Mouse (Mus musculus): Measurements from ENCODE around the gene Slc13a3.

DNA sequence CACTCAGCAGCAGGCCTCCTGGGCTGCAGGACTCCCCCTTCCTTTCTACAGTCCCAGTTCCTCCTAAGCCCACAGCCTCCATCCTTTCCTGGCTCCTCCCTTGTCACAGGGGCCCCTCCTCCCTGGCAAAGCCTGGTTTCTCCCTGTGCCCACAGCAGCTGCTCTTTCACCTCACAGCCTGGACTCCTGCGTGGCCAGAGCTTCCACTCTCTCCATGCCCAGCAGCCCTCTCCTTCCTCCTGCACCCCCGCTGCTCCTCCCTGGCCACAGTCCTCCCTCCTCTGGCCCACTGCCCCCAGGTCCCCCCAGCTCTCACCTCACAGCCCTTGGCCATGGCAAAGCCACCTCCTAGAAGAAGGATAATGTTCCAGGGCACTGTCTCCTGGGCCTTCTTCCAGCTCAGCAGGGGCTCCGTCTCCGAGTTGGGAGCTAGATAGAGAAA, 53.3 kb downstream of the Slc13a3 start:
- TF ChIP-seq CTCF (IDR thresholded peaks at IDR 0.05; ENCODE audit: low read depth, low read length) (no peak), POLR2A (IDR thresholded peaks at IDR 0.05; ENCODE audit: borderline replicate concordance, low read depth, low read length) (no peak)
